Mouse (Mus musculus): ENCODE measurements around the gene Syt17.

- TF ChIP-seq RAD21 (IDR thresholded peaks at IDR 0.05; ENCODE audit: low read depth, low read length) (no peak), POLR2A (IDR thresholded peaks at IDR 0.05; ENCODE audit: low read depth, low read length) (no peak), CTCF (conservative IDR thresholded peaks at IDR 0.05 in 1 of 2, IDR thresholded peaks at IDR 0.05 in 1 of 2; ENCODE audit: low read depth in 2 of 2, low read length in 2 of 2) (no peak), POLR2AphosphoS2 (IDR thresholded peaks at IDR 0.05; ENCODE audit: low read depth, low read length) (no peak), MAZ (IDR thresholded peaks at IDR 0.05; ENCODE audit: low read depth, low read length) (no peak), ZC3H11A (IDR thresholded peaks at IDR 0.05; ENCODE audit: low read depth, low read length) (no peak), MYC (IDR thresholded peaks at IDR 0.05; ENCODE audit: low read depth, low read length) (no peak), USF1 (IDR thresholded peaks at IDR 0.05; ENCODE audit: low read depth, low read length) (no peak), EP300 (IDR thresholded peaks at IDR 0.05; ENCODE audit: low read length) (no peak), MAFK (IDR thresholded peaks at IDR 0.05; ENCODE audit: insufficient replicate concordance, low read length) (no peak), E2F4 (IDR thresholded peaks at IDR 0.05; ENCODE audit: insufficient replicate concordance, low read depth, low read length) (no peak), SMC3 (IDR thresholded peaks at IDR 0.05; ENCODE audit: low read depth, low read length) (no peak)
These were observed 43.6 kb upstream of the Syt17 start, which contains the start of gene Itpripl2 for GRCm38 (mm10) chr7:118491431-118492147.
